Mouse (Mus musculus) neutrophil, adult 83 days (primary cell): ENCODE measurements around the gene Sec16b. TPM values are rescaled to one million over a fixed set of nuclear protein-coding genes. Genes with fewer than 3 reads are reported as not detected.

Experiments
- total RNA-seq, 2 experiments: library from RNA; stranded (reverse); gene quantifications; one replicate each; pipeline ENCODE4 v1.2.4; 2023

Gene Sec16b
- total RNA-seq = 1 to 10 TPM in 1 of 2 experiments, under 1 TPM in 1; 0.82 to 1.3 TPM

DNA sequence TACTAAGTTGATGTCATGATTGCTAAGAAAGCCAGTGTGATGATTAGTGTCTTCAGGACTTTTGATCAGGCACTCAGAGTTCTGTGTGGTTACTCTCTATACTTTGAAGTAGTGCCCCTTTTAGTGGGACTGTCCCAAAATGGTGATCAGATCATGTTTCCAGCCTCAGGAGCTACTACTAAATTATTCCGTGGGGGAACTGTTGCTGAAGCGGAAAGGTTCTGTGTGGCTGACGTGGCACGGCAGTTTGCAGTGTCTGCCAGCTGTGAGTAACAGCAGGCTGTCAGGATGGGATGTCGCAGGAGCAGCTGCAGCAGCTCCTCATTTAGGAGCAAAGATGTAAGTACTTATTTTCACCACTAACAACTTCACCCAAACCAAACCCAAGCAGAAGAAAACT, at the start of gene Sec16b:
Gene Sec16b (plus strand): TSS at position 207 of the 400 bp plus-strand sequence.

DNA sequence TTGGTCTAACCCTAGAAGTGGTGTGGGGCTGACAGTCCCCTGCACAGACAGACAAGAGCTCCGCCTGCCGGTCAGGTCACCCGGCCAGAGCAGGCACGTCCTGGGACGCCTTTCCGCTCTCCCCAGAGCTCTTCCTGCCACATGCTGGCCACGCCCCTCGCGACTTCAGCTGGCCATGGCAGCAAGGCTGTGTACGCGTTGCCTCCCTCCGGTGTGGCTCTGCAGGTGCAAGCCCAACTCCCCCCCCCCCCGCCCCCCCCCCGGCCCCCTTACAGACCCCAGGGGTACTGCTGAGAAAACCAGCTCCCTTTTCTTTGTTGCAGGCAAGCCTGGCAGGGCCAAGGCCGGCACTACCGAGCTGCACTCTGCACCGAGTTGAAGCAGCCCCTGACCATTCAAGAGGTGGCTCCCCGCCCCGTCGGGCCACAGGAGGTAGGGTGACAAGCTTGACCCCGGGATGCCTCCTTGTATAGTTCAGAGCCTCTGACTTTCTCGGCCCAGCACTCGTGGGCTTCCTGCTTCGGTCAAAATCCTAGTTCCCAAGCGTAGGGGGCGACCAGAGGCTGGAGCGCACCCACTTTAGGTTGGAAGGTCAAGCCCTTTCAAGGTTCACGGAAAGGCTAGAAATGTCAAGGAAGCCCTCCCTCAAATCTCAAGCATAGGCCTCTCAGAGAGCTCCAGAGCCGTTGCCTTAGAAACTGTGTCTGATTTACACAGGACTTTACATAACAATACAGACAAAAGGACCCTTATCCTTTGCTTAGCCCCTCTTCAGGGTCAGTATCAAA, 47.9 kb upstream of the Sec16b start, which contains the start of gene Cryzl2:
Gene Cryzl2 (plus strand): TSS at position 157 of the 788 bp plus-strand sequence.

Other genes starting within 250 kb of the Sec16b start
- gene Rasal2, start 94.1 kb upstream of the Sec16b start, total RNA-seq = 1 to 10 TPM; 1.1 to 2.0 TPM
- gene Cryzl2, start 48.2 kb upstream of the Sec16b start, total RNA-seq = 1 to 10 TPM; 3.7 to 5.3 TPM